Mouse (Mus musculus) midbrain, postnatal 0 days (tissue): Measurements from ENCODE around the gene Rbm20. TPM values are rescaled to one million over a fixed set of nuclear protein-coding genes. Genes with fewer than 3 reads are reported as not detected.

Experiments used
- ATAC-seq: fragments of 200-750 bp; cut with Nextera tagmentation; 2 replicates; pipeline ENCODE4 v1.8.0; 2017; ENCODE audit warnings: moderate number of reproducible peaks, mild to moderate bottlenecking, moderate TSS enrichment, moderate library complexity; ENCODE audit not compliant: low FRiP score
- DNase-seq: peaks from one replicate; pipeline ENCODE4 v3.0.0-alpha.2; 2015; ENCODE audit warnings: low spot score
- H3K27ac ChIP-seq: fragments of 300-500 bp; sonication (generic); 2 replicates; pipeline ENCODE4 v1.5.1; 2014; ENCODE audit warnings: low read depth, mild to moderate bottlenecking, low read length, mixed read lengths
- H3K27me3 ChIP-seq: fragments of 300-500 bp; sonication (generic); 2 replicates; pipeline ENCODE4 v1.6.1; 2014; ENCODE audit warnings: low read length, control low read depth, mixed read lengths; ENCODE audit not compliant: insufficient read depth
- H3K36me3 ChIP-seq: fragments of 300-500 bp; sonication (generic); 2 replicates; pipeline ENCODE4 v1.6.1; 2014; ENCODE audit warnings: low read length, control low read depth, mixed read lengths; ENCODE audit not compliant: insufficient read depth
- H3K4me1 ChIP-seq: fragments of 300-500 bp; sonication (generic); 2 replicates; pipeline ENCODE4 v1.6.1; 2014; ENCODE audit warnings: mild to moderate bottlenecking, control low read depth, antibody characterized with exemption, low read length, mixed read lengths; ENCODE audit not compliant: insufficient read depth
- H3K4me2 ChIP-seq: fragments of 300-500 bp; sonication (generic); 2 replicates; pipeline ENCODE4 v1.6.1; 2014; ENCODE audit warnings: low read depth, mild to moderate bottlenecking, low read length, mixed read lengths; ENCODE audit not compliant: poor library complexity, severe bottlenecking
- H3K4me3 ChIP-seq: fragments of 300-500 bp; sonication (generic); 2 replicates; pipeline ENCODE4 v1.5.1; 2014; ENCODE audit warnings: low read depth, mild to moderate bottlenecking, low read length, moderate library complexity
- H3K9ac ChIP-seq: fragments of 300-500 bp; sonication (generic); replicated peaks from 2 replicates; pipeline ENCODE4 v1.6.1; 2014; ENCODE audit warnings: mild to moderate bottlenecking, low read length, moderate library complexity, mixed read lengths; ENCODE audit not compliant: poor library complexity, severe bottlenecking
- H3K9me3 ChIP-seq: fragments of 300-500 bp; sonication (generic); 2 replicates; pipeline ENCODE4 v1.6.1; 2016; ENCODE audit warnings: low read length, control low read depth
- CTCF ChIP-seq: IDR thresholded peaks from 2 replicates; pipeline ENCODE4 v1.5.1; 2016; ENCODE audit warnings: antibody characterized with exemption, mild to moderate bottlenecking
- WGBS: fragments of 180-500 bp; shearing (Covaris S2); extraction: QIAGEN DNeasy Blood & Tissue Kit; methylation state at CpG from one replicate; pipeline ENCODE4 v1.1.7; 2014; 5-methylcytosine and 5-hydroxymethylcytosine counted together
- polyA plus RNA-seq: library from polyadenylated mRNA; unstranded; fragments of >200 nt; fragmentation: Nextera tagmentation; extraction: Ambion mirVana; gene quantifications from 2 replicates; pipeline ENCODE4 v1.2.1, GENCODE M21; 2015
- total RNA-seq: library from RNA; depleted of rRNA; stranded (reverse); fragments of >200 nt; gene quantifications from 2 replicates; pipeline ENCODE4 v1.2.3, GENCODE M21; 2014

The Rbm20 gene
- total and polyA plus RNA-seq, 2 experiments from 2014 or later, result 0.75 to 2.0 TPM

- Histone ChIP-seq H3K27me3 (no peaks in the 10 kb centered on the region), H3K36me3 (no peaks in the 10 kb centered on the region), H3K4me3 (no peak overlapping the region), H3K9ac (no peak overlapping the region), H3K27ac (no peak overlapping the region), H3K9me3 (no peaks in the 10 kb centered on the region), H3K4me2 (no peak overlapping the region), H3K4me1 (no peaks in the 10 kb centered on the region)
- ATAC-seq (no peak), DNase-seq (no peak)
- WGBS, result 92% methylated on average over 4 of the region's 4 CpGs
- TF ChIP-seq CTCF, result no peak
Observed at GRCm38 (mm10) chr19:53815714-53816113, 138.6 kb downstream of the Rbm20 start.

- H3K4me1 ChIP-seq, result no peaks in the 10 kb centered on the region
- no peak overlapping the region for H3K4me2 ChIP-seq
- 83% methylated on average over 11 of the region's 11 CpGs for WGBS
- no peak overlapping the region for H3K9ac ChIP-seq
- H3K4me3 ChIP-seq, result no peak overlapping the region
- no peaks in the 10 kb centered on the region for H3K36me3 ChIP-seq
- H3K27me3 ChIP-seq, result no peaks in the 10 kb centered on the region
- no peak overlapping the region for H3K27ac ChIP-seq
- H3K9me3 ChIP-seq, result no peaks in the 10 kb centered on the region
- TF ChIP-seq CTCF, result no peak
- no peak for ATAC-seq
- no peak for DNase-seq
Observed at GRCm38 (mm10) chr19:53816242-53816641, 139.1 kb downstream of the Rbm20 start.

- 82% methylated on average over 6 of the region's 6 CpGs for WGBS
- Histone ChIP-seq H3K4me3 (no peak overlapping the region), H3K27ac (no peak overlapping the region), H3K27me3 (no peaks in the 10 kb centered on the region), H3K4me2 (no peak overlapping the region), H3K4me1 (no peaks in the 10 kb centered on the region), H3K36me3 (no peaks in the 10 kb centered on the region), H3K9me3 (no peaks in the 10 kb centered on the region), H3K9ac (no peak overlapping the region)
- TF ChIP-seq CTCF, result no peak
- no peak for DNase-seq
- ATAC-seq, result no peak
Observed at GRCm38 (mm10) chr19:53819299-53819698, 142.2 kb downstream of the Rbm20 start.

GRCm38 (mm10) chr19:53821241-53822120, 144.4 kb downstream of the Rbm20 start:
- Histone ChIP-seq H3K36me3 (no peaks in the 10 kb centered on the region), H3K4me1 (no peaks in the 10 kb centered on the region), H3K4me2 (no peak overlapping the region), H3K9me3 (no peaks in the 10 kb centered on the region), H3K27me3 (no peaks in the 10 kb centered on the region), H3K27ac (0 out of 2 replicates have a peak overlapping the region, but pooled peaks have one; percentile 26), H3K9ac (no peak overlapping the region), H3K4me3 (no peak overlapping the region)
- WGBS, result 34% methylated on average over 13 of the region's 13 CpGs
- DNase-seq (peak; percentile 66), ATAC-seq (peak; percentile 38; the same call in 1 of the 2 replicates)
- TF ChIP-seq CTCF, result peak; percentile 29; the same call in 1 of the 2 replicates

GRCm38 (mm10) chr19:53823847-53824246, 146.7 kb downstream of the Rbm20 start:
- H3K4me3 ChIP-seq, result no peak overlapping the region
- no peak overlapping the region for H3K4me2 ChIP-seq
- TF ChIP-seq CTCF, result no peak
- H3K27me3 ChIP-seq, result no peaks in the 10 kb centered on the region
- H3K4me1 ChIP-seq, result no peaks in the 10 kb centered on the region
- DNase-seq (no peak), ATAC-seq (no peak)
- no peaks in the 10 kb centered on the region for H3K36me3 ChIP-seq
- H3K9ac ChIP-seq, result no peak overlapping the region
- no peaks in the 10 kb centered on the region for H3K9me3 ChIP-seq
- 68% methylated on average over 6 of the region's 6 CpGs for WGBS
- H3K27ac ChIP-seq, result no peak overlapping the region
